ENCODE assay signal across 21 mouse cellular contexts in genomic region chr11:103313542-103313941, GRCm38 (mm10).
"Had no signal": no experiment of that assay in that cellular context is flagged by ENCODE, and none has a peak within 500 bp of the region (broad histone marks: within the 10 kb centered on the region; RNA-seq: fewer than 3 reads in every experiment).

No protein-coding gene starts in this region.

- DNase-seq: kidney, adult 11 months; kidney, postnatal 14 days; kidney, postnatal 4 days; left cerebral cortex, postnatal 4 days; liver; lung, adult 18-20 months; lung, postnatal 10 days; lung, postnatal 36 days; right cerebral cortex, postnatal 14 days; right cerebral cortex, postnatal 4 days; thymus, adult 2 months; thymus, postnatal 14 days; thymus, postnatal 4 days had no signal

- H3K36me3 ChIP-seq: limb, embryonic 13.5 days; liver, embryonic 12.5 days; liver, embryonic 15.5 days; lung, embryonic 15.5 days; midbrain, embryonic 12.5 days; midbrain, embryonic 15.5 days had no signal

- H3K27me3 ChIP-seq: limb, embryonic 13.5 days; lung, embryonic 15.5 days; midbrain, embryonic 15.5 days had no signal

- ATAC-seq: liver, embryonic 12.5 days; midbrain, embryonic 15.5 days had no signal

- H3K27ac ChIP-seq: liver, embryonic 12.5 days; liver, embryonic 15.5 days; lung, embryonic 15.5 days; midbrain, embryonic 12.5 days; midbrain, embryonic 15.5 days; stomach, postnatal 0 days had no signal

- H3K9me3 ChIP-seq: limb, embryonic 13.5 days; liver, embryonic 12.5 days; liver, embryonic 15.5 days; lung, embryonic 15.5 days; megakaryocyte, embryonic 14.5 days; midbrain, embryonic 12.5 days; midbrain, embryonic 15.5 days had no signal

- H3K4me1 ChIP-seq: liver, embryonic 12.5 days had no signal

- H3K4me2 ChIP-seq: limb, embryonic 13.5 days; liver, embryonic 12.5 days; liver, embryonic 15.5 days; lung, embryonic 15.5 days; midbrain, embryonic 12.5 days; midbrain, embryonic 15.5 days had no signal

- H3K9ac ChIP-seq: limb, embryonic 13.5 days; liver, embryonic 12.5 days; liver, embryonic 15.5 days; lung, embryonic 15.5 days; midbrain, embryonic 12.5 days; midbrain, embryonic 15.5 days had no signal

- H3K4me3 ChIP-seq: limb, embryonic 13.5 days; liver, embryonic 12.5 days; liver, embryonic 15.5 days; lung, embryonic 15.5 days; megakaryocyte, embryonic 14.5 days; midbrain, embryonic 12.5 days; midbrain, embryonic 15.5 days had no signal
